Mouse (Mus musculus): Measurements from ENCODE around the gene Syt9. TPM values are rescaled to one million over a fixed set of nuclear protein-coding genes. Genes with fewer than 3 reads are reported as not detected.

Gene Syt9
- polyA plus RNA-seq, 1 experiment from 2014 or later, result 3.1 TPM

DNA sequence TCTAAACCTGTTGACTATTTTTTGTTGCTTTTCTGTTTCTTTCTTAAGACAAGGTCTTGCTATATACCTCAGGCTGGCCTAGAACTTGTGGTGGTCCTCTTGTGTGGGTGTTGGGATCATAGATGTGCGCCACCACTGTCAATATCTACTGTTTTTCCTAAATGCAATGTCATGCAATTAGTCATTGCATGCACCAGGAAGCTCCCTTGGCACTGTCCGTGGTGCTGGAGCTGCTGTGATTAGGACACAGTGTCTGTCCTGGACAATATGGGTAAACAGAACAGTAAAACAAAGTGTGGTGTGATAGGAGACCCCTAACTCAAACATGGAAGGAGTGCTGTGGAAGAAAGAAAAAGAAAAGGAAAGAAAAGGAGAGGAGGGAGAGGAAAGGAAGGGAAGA, 22.2 kb downstream of the Syt9 start:
- H3K9me3 ChIP-seq, result no peaks in the 10 kb centered on the region
- H3K4me3 ChIP-seq (replicated peaks), result no peak overlapping the region
- no peak overlapping the region for H3K27ac ChIP-seq
- H3K27me3 ChIP-seq, result no peaks in the 10 kb centered on the region
- no peak overlapping the region for H3K9ac ChIP-seq (replicated peaks)
- WGBS, result 68% methylated on average over 2 of the region's 2 CpGs
- H3K4me2 ChIP-seq, result no peak overlapping the region
- no peaks in the 10 kb centered on the region for H3K4me1 ChIP-seq (replicated peaks)
- ATAC-seq (ENCODE audit: insufficient number of reproducible peaks, insufficient read depth, low FRiP score, low TSS enrichment, low read depth), result no peak
- H3K36me3 ChIP-seq, result no peaks in the 10 kb centered on the region

DNA sequence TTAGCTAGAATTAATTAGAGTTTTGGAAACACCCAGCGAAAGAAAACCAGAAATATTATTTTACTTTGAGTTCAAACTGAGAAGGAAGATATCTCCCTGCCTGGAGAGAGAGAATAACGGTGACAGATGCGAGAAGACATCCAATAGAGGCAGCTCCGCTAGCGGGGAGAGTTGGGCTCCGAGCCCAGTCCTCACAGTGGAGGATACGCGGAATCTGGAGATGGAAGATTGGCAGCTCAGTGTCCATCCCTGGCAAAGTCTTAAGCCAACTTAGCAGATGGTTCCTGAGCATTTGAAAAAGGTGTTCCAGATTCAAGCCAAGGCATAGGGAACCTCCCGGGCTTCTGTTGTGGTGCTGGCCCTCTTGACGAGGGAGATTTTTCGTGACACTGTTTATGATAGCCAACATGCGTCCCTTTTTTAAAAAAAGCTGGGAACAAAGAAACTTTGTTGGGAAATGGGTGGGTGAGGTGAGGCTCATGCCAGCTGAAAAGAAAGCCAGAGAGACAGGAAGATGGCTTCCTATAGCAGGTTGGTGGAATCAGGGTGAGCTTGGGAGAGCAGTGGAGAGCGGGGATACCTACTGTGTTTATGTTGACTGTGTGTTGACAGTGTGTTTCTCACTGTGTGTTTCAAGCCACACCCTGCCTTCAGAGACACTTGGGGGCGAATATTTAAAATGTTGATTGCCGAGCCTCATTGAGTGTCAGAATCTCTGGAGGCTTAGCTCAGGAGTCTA, 29.7 kb downstream of the Syt9 start:
- H3K9ac ChIP-seq (replicated peaks), result no peak overlapping the region
- 0 out of 2 replicates have a peak, but pooled peaks cover 4% of the 10 kb centered on the region for H3K27me3 ChIP-seq
- no peak overlapping the region for H3K4me2 ChIP-seq
- 90% methylated on average over 15 of the region's 15 CpGs for WGBS
- no peak overlapping the region for H3K27ac ChIP-seq
- H3K4me3 ChIP-seq (replicated peaks), result no peak overlapping the region
- H3K4me1 ChIP-seq (replicated peaks), result no peaks in the 10 kb centered on the region
- H3K9me3 ChIP-seq, result no peaks in the 10 kb centered on the region
- no peak for ATAC-seq (ENCODE audit: insufficient number of reproducible peaks, insufficient read depth, low FRiP score, low TSS enrichment, low read depth)
- H3K36me3 ChIP-seq, result no peaks in the 10 kb centered on the region

DNA sequence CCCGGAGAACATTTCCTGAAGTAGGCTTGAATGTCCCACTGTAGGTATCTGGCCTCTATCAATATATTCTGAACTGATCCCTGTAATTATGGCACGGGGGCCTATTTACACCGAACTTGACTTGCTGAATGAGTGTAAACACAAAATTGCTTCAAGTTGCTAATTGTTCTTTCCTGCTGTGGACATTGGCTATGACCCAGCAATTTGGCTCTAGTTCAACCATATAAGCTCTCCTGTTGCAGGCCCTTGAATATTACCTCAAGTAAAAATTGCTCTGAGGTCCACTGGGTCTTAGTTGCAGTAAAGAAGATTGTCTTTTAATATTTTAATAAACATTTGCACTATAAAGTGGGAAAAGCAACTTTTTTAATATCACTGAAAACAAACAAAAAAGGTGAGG, 32.7 kb downstream of the Syt9 start:
- WGBS, result 76% methylated on average over 3 of the region's 3 CpGs
- Histone ChIP-seq H3K9me3 (no peaks in the 10 kb centered on the region), H3K4me3 (replicated peaks) (no peak overlapping the region), H3K27ac (no peak overlapping the region), H3K36me3 (no peaks in the 10 kb centered on the region), H3K4me1 (replicated peaks) (no peaks in the 10 kb centered on the region), H3K27me3 (0 out of 2 replicates have a peak, but pooled peaks cover 4% of the 10 kb centered on the region), H3K9ac (replicated peaks) (no peak overlapping the region), H3K4me2 (no peak overlapping the region)
- ATAC-seq (ENCODE audit: insufficient number of reproducible peaks, insufficient read depth, low FRiP score, low TSS enrichment, low read depth), result no peak

DNA sequence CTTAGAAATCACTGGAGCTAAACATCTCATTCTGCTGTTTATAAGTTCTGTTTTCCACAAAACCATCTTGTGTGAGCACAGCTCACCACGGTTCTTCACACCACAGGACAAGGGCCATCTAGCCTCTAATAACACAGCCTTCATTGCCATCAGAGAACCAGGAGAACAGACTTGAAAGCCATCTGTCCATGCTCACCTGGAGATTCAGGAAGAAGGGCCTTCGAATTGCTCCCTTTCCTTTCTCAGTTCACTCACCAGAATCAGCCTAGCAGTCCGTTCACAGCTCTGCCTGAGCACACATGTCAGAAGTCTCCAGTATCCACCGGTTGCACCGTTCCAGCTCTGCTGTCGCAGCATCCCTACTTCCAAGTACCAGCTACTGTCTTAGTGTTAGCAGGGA, 44.4 kb downstream of the Syt9 start:
- ATAC-seq (ENCODE audit: insufficient number of reproducible peaks, insufficient read depth, low FRiP score, low TSS enrichment, low read depth), result no peak
- H3K9me3 ChIP-seq, result no peaks in the 10 kb centered on the region
- H3K9ac ChIP-seq (replicated peaks), result no peak overlapping the region
- H3K27ac ChIP-seq, result no peak overlapping the region
- H3K4me3 ChIP-seq (replicated peaks), result no peak overlapping the region
- H3K27me3 ChIP-seq, result no peaks in the 10 kb centered on the region
- WGBS, result 81% methylated on average over 6 of the region's 6 CpGs
- H3K4me1 ChIP-seq (replicated peaks), result no peaks in the 10 kb centered on the region
- no peaks in the 10 kb centered on the region for H3K36me3 ChIP-seq
- H3K4me2 ChIP-seq, result no peak overlapping the region

DNA sequence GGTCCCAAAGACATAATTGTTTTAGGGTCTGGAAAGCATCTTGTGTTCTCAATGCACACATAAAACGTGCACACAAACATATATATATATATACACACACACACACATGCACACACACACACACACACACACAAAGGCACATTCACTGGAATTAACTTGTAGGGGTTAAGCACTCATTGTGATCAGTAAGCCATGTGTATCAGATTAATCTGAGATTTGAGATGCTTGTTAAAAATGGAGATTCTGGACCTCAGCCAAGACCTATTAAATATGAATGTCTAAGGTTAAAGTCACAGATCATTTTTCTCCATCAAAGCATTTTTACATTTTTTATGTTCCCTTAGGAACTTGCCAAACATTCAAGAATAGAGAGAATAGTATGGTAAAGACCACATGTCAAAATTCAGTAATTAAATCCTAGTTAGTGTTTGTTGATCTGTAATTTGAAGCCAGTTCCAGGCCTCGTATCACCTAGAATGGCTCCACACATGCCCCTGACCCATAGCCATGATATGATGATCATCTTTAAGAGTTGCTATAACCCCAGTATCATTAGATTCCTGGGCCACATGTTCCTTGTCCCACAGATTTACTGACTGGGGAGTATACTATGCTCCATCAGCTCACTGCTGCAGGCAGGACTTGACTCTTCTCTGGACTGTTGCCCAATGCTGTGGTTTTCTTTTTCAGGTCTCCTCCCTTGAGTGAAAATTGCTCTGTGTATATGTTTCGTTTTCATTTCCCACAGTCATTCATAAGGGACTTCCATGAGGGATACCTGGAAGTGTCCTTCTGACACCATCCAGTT, 46.7 kb downstream of the Syt9 start:
- no peaks in the 10 kb centered on the region for H3K9me3 ChIP-seq
- ATAC-seq (ENCODE audit: insufficient number of reproducible peaks, insufficient read depth, low FRiP score, low TSS enrichment, low read depth), result no peak; the same call in 1 of the 2 replicates
- H3K36me3 ChIP-seq, result no peaks in the 10 kb centered on the region
- 48% methylated on average over 3 of the region's 3 CpGs for WGBS
- no peaks in the 10 kb centered on the region for H3K4me1 ChIP-seq (replicated peaks)
- no peak overlapping the region for H3K4me3 ChIP-seq (replicated peaks)
- H3K9ac ChIP-seq (replicated peaks), result no peak overlapping the region
- no peak overlapping the region for H3K27ac ChIP-seq
- H3K4me2 ChIP-seq, result no peak overlapping the region
- no peaks in the 10 kb centered on the region for H3K27me3 ChIP-seq

DNA sequence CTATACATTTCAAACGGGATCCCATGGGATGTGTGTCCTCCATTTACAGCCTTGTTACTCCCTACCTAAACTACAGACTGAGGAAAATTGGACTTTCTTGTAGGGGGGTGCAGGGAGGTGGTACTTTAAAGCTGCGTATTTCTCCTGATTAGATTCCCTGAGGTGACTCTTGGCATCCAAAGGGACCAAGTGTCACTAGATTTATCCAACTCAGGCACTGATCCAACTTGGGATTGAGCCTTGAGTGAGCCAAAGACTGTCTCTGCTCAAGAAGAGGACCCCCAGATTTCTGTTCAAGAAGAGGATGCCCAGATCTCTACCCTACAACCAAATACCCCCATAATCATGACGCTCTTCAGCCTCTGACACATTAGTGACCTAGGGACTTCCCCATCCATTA, 66.9 kb downstream of the Syt9 start:
- Histone ChIP-seq H3K9me3 (no peaks in the 10 kb centered on the region), H3K4me2 (no peak overlapping the region), H3K36me3 (no peaks in the 10 kb centered on the region), H3K4me3 (replicated peaks) (no peak overlapping the region), H3K27ac (no peak overlapping the region), H3K9ac (replicated peaks) (no peak overlapping the region), H3K4me1 (replicated peaks) (no peaks in the 10 kb centered on the region), H3K27me3 (no peaks in the 10 kb centered on the region)
- WGBS, result 90% methylated on average over 3 of the region's 3 CpGs
- ATAC-seq (ENCODE audit: insufficient number of reproducible peaks, insufficient read depth, low FRiP score, low TSS enrichment, low read depth), result no peak

DNA sequence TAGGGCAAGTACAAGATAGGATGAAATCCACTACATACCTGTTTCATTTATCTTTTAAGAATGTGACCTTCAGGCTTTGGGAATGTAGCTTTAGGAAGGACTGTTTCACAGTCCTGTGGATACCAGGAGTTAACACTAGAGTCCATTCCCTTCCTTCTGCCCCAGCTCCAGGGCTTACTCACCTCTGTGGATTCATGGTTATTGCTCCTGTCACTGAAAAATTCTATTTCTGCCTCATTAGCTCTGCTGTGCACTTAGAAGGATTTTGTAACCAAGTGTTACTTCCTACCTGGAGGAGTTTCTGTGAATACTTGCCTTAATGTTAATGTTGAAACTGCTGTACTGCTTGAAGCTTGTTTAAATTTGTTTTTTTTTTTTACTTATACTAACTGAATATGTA, 74.1 kb downstream of the Syt9 start:
- H3K4me2 ChIP-seq, result no peak overlapping the region
- H3K27ac ChIP-seq, result no peak overlapping the region
- no peaks in the 10 kb centered on the region for H3K27me3 ChIP-seq
- H3K36me3 ChIP-seq, result no peaks in the 10 kb centered on the region
- H3K9ac ChIP-seq (replicated peaks), result no peak overlapping the region
- no peaks in the 10 kb centered on the region for H3K4me1 ChIP-seq (replicated peaks)
- H3K9me3 ChIP-seq, result no peaks in the 10 kb centered on the region
- no peak for ATAC-seq (ENCODE audit: insufficient number of reproducible peaks, insufficient read depth, low FRiP score, low TSS enrichment, low read depth)
- no peak overlapping the region for H3K4me3 ChIP-seq (replicated peaks)

DNA sequence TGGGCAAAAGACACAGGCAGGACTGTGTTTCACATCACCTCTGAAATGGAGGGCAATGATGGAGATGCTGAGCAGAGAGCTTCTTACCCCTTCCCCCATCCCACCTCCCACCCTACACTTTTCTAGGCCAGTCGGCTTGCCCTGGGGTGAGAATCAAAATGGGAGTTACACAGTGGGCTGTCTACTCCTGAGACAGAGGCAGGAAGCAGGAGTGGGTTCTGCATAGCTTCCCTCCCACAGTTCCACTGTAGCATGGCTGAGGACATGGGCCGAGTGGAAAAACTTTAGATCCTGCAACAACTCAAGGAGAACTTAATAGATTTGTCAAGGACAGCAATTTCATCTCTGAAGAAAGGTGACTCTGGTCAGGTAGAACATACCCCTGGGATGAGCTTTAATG, 84.1 kb downstream of the Syt9 start:
- H3K4me3 ChIP-seq (replicated peaks), result no peak overlapping the region
- H3K27me3 ChIP-seq, result no peaks in the 10 kb centered on the region
- ATAC-seq (ENCODE audit: insufficient number of reproducible peaks, insufficient read depth, low FRiP score, low TSS enrichment, low read depth), result no peak
- H3K4me1 ChIP-seq (replicated peaks), result no peaks in the 10 kb centered on the region
- no peaks in the 10 kb centered on the region for H3K9me3 ChIP-seq
- no peak overlapping the region for H3K4me2 ChIP-seq
- no peak overlapping the region for H3K9ac ChIP-seq (replicated peaks)
- WGBS, result 90% methylated on average over 2 of the region's 2 CpGs
- no peak overlapping the region for H3K27ac ChIP-seq
- H3K36me3 ChIP-seq, result no peaks in the 10 kb centered on the region

DNA sequence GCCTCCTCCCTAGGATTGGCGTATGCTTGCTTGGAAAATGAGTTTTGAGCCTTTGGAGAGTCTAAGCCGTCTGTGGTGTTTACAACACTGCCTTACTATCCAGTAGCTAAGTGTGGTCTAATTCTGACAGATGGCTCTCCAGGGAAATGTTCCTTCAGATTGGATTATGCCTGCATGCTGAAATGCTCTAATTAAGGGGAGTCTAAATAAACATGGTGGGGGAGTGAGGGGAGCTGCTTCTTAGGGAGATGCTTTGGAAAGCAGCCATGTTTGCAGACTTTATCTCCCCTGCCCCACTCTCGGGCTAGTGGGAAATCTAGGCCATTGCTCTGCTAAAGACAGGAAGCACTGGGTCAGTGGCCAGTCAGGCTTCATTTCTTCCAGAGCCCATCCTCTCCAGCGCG, 84.6 kb downstream of the Syt9 start:
- no peaks in the 10 kb centered on the region for H3K4me1 ChIP-seq (replicated peaks)
- no peaks in the 10 kb centered on the region for H3K9me3 ChIP-seq
- no peak overlapping the region for H3K4me3 ChIP-seq (replicated peaks)
- no peaks in the 10 kb centered on the region for H3K27me3 ChIP-seq
- H3K36me3 ChIP-seq, result no peaks in the 10 kb centered on the region
- H3K9ac ChIP-seq (replicated peaks), result no peak overlapping the region
- ATAC-seq (ENCODE audit: insufficient number of reproducible peaks, insufficient read depth, low FRiP score, low TSS enrichment, low read depth), result no peak
- 63% methylated on average over 5 of the region's 5 CpGs for WGBS
- H3K4me2 ChIP-seq, result no peak overlapping the region
- no peak overlapping the region for H3K27ac ChIP-seq

DNA sequence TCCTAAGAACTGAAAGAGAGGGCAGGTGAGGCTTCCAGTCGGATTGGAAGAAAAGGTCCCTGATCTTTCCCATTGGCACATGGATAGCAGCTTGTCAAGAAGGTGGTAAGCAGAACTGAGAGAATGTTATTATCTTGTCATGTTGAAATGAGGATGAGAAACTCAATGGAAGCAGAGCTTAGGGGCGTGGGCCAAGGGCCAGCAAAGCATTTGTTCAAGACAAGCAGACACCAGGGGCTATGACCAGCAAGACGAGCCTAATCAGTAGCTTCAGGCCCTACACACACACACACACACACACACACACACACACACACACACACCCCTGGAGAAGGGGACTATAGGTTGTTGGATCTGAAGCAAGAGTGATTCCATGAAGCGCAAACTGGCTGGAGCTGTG, 90.6 kb downstream of the Syt9 start:
- H3K27me3 ChIP-seq, result no peaks in the 10 kb centered on the region
- H3K27ac ChIP-seq, result no peak overlapping the region
- no peaks in the 10 kb centered on the region for H3K36me3 ChIP-seq
- no peaks in the 10 kb centered on the region for H3K4me1 ChIP-seq (replicated peaks)
- H3K9ac ChIP-seq (replicated peaks), result no peak overlapping the region
- ATAC-seq (ENCODE audit: insufficient number of reproducible peaks, insufficient read depth, low FRiP score, low TSS enrichment, low read depth), result no peak
- H3K4me3 ChIP-seq (replicated peaks), result no peak overlapping the region
- H3K4me2 ChIP-seq, result no peak overlapping the region
- H3K9me3 ChIP-seq, result no peaks in the 10 kb centered on the region
- 85% methylated on average over 4 of the region's 4 CpGs for WGBS

DNA sequence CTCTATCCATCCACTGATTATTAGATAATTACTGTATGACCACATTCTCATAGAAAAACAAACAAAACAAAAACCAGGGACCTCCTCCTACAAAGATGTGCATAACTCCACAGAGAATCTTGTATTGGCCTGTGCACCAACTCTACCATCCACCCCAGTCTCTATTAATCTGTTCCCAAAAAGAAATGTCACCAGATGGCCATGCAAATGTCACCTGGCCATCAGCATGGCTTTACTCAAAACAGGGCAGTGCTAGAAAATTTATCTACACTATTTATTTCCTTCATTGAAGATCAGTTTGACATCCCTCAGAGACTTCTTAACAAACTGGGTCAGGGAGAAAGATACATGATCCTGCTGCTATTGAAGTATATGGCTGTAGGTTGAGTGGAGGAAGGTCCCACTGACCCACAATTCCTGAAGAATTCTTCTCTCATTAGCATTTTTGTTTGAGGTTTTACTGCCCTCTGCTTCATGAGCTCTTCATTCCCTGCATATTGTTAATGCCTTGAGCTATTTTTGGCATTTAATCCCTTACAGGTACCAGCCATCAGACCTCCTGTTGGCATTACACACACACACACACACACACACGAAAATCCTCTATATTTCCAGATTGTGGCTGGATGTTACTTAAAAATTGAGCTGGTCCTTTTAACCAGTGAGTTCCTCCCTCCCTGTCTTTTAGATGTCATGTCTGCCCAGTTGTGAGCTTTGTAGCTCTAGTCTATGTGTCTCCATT, 91.3 kb downstream of the Syt9 start:
- H3K27ac ChIP-seq, result no peak overlapping the region
- WGBS, result 45% methylated on average over 1 of the region's 1 CpGs
- no peaks in the 10 kb centered on the region for H3K4me1 ChIP-seq (replicated peaks)
- no peak overlapping the region for H3K9ac ChIP-seq (replicated peaks)
- no peak for ATAC-seq (ENCODE audit: insufficient number of reproducible peaks, insufficient read depth, low FRiP score, low TSS enrichment, low read depth)
- no peak overlapping the region for H3K4me2 ChIP-seq
- no peak overlapping the region for H3K4me3 ChIP-seq (replicated peaks)
- no peaks in the 10 kb centered on the region for H3K9me3 ChIP-seq
- H3K27me3 ChIP-seq, result no peaks in the 10 kb centered on the region
- no peaks in the 10 kb centered on the region for H3K36me3 ChIP-seq
